Mouse (Mus musculus): Measurements from ENCODE around the gene Ube2e2. TPM values are rescaled to one million over a fixed set of nuclear protein-coding genes. Genes with fewer than 3 reads are reported as not detected.

Ube2e2 gene
- total RNA-seq (2012; rRNA removed): not detected in 2 replicates
- not detected in 2 replicates for total RNA-seq (2014; rRNA removed)
- not detected in 2 replicates for polyA plus RNA-seq (2012; ENCODE audit: insufficient read length, low read depth)

GRCm38 (mm10) chr14:18893947-18894445 lies at the start of gene Ube2e2:
Ube2e2 (minus strand) TSS chr14:18894267.
- H3K36me3 ChIP-seq (replicated peaks in 1 of 2; ENCODE audit: control insufficient read depth in 1 of 2, insufficient read depth in 1 of 2, low read length in 1 of 2): no peaks in the 10 kb centered on the region
- H3K79me2 ChIP-seq (replicated peaks; ENCODE audit: control insufficient read depth, extremely low read depth, insufficient read depth, poor library complexity, severe bottlenecking): no peaks in the 10 kb centered on the region
- no peak within 1 kb of the TSS for H3K4me3 ChIP-seq (replicated peaks in 1 of 3; ENCODE audit: low read depth in 2 of 3, low read length in 2 of 3, poor library complexity in 1 of 3)
- TF ChIP-seq CHD1 (IDR thresholded peaks at IDR 0.05; ENCODE audit: low read depth, low read length): no peak
- no peak for TF ChIP-seq EP300 (IDR thresholded peaks at IDR 0.05; ENCODE audit: low read length)
- TF ChIP-seq ZMIZ1 (IDR thresholded peaks at IDR 0.05; ENCODE audit: low read depth, low read length): no peak
- no peak for TF ChIP-seq JUND (conservative IDR thresholded peaks at IDR 0.05; ENCODE audit: low read depth, low read length)
- TF ChIP-seq GABPA (IDR thresholded peaks at IDR 0.05; ENCODE audit: insufficient replicate concordance, low read depth, low read length): no peak
- H3K4me1 ChIP-seq (ENCODE audit: control insufficient read depth in 1 of 2, insufficient read depth in 2 of 2): no peaks in the 10 kb centered on the region
- no peak within 1 kb of the TSS for H3K27ac ChIP-seq (ENCODE audit: insufficient read depth, low read depth)
- no peak for DNase-seq (ENCODE audit: extremely low read depth)
- H3K27me3 ChIP-seq (replicated peaks): no peaks in the 10 kb centered on the region
- H3K9me3 ChIP-seq (replicated peaks; ENCODE audit: low read length): peaks cover 6% of the 10 kb centered on the region
- H3K9ac ChIP-seq (ENCODE audit: insufficient read depth, low read depth): no peak within 1 kb of the TSS
- no peak within 1 kb of the TSS for H3K4me2 ChIP-seq (ENCODE audit: insufficient read depth, low read depth, poor library complexity, severe bottlenecking)
- in situ Hi-C loops (cut with MboI; ENCODE audit: low pct_ligation_motif_present, low pct_unique_long_range_greater_than_20kb, low sequenced_read_pairs): no loop called here
- dilution Hi-C loops (cut with MboI; ENCODE audit: extremely low pct_ligation_motif_present, extremely low pct_unique_long_range_greater_than_20kb, low sequenced_read_pairs): no loop called here

GRCm38 (mm10) chr14:18940068-18940467 lies 46.0 kb upstream of the Ube2e2 start:
- no peak for DNase-seq (ENCODE audit: extremely low read depth)
- no peaks in the 10 kb centered on the region for H3K79me2 ChIP-seq (replicated peaks; ENCODE audit: control insufficient read depth, extremely low read depth, insufficient read depth, poor library complexity, severe bottlenecking)
- H3K27me3 ChIP-seq (replicated peaks): no peaks in the 10 kb centered on the region
- no peaks in the 10 kb centered on the region for H3K9me3 ChIP-seq (replicated peaks; ENCODE audit: low read length)
- dilution Hi-C loops (cut with MboI; ENCODE audit: extremely low pct_ligation_motif_present, extremely low pct_unique_long_range_greater_than_20kb, low sequenced_read_pairs): no loop called here
- no peak overlapping the region for H3K27ac ChIP-seq (ENCODE audit: insufficient read depth, low read depth)
- H3K4me1 ChIP-seq (ENCODE audit: control insufficient read depth in 1 of 2, insufficient read depth in 2 of 2): peaks cover 0 to 14% of the 10 kb centered on the region in 2 experiments; a peak in 2 of 4 replicates
- no peak overlapping the region for H3K4me2 ChIP-seq (ENCODE audit: insufficient read depth, low read depth, poor library complexity, severe bottlenecking)
- no peak overlapping the region for H3K4me3 ChIP-seq (replicated peaks in 1 of 3; ENCODE audit: low read depth in 2 of 3, low read length in 2 of 3, poor library complexity in 1 of 3)
- H3K9ac ChIP-seq (ENCODE audit: insufficient read depth, low read depth): no peak overlapping the region
- no peaks in the 10 kb centered on the region for H3K36me3 ChIP-seq (replicated peaks in 1 of 2; ENCODE audit: control insufficient read depth in 1 of 2, insufficient read depth in 1 of 2, low read length in 1 of 2)
- TF ChIP-seq ZKSCAN1 (IDR thresholded peaks at IDR 0.05; ENCODE audit: borderline replicate concordance, low read depth, low read length): no peak
- no peak for TF ChIP-seq ZC3H11A (IDR thresholded peaks at IDR 0.05; ENCODE audit: low read depth, low read length)
- no peak for TF ChIP-seq NELFE (IDR thresholded peaks at IDR 0.05; ENCODE audit: low read depth, low read length)
- no peak for TF ChIP-seq NRF1 (IDR thresholded peaks at IDR 0.05; ENCODE audit: low read depth, low read length)
- TF ChIP-seq TCF12 (IDR thresholded peaks at IDR 0.05; ENCODE audit: low read depth, low read length): no peak
- no peak for TF ChIP-seq POLR2A (IDR thresholded peaks at IDR 0.05; ENCODE audit: low read depth, low read length)
- TF ChIP-seq JUND (conservative IDR thresholded peaks at IDR 0.05; ENCODE audit: low read depth, low read length): no peak
- TF ChIP-seq UBTF (IDR thresholded peaks at IDR 0.05; ENCODE audit: low read depth, low read length): no peak
- TF ChIP-seq CHD1 (IDR thresholded peaks at IDR 0.05; ENCODE audit: low read depth, low read length): no peak
- no peak for TF ChIP-seq MAX (IDR thresholded peaks at IDR 0.05; ENCODE audit: low read length)
- no peak for TF ChIP-seq IRF4 (IDR thresholded peaks at IDR 0.05; ENCODE audit: low read depth, low read length)
- TF ChIP-seq CHD2 (IDR thresholded peaks at IDR 0.05; ENCODE audit: low read length): no peak
- no peak for TF ChIP-seq KAT2A (IDR thresholded peaks at IDR 0.05; ENCODE audit: insufficient replicate concordance, low read length)
- in situ Hi-C loops (cut with MboI; ENCODE audit: low pct_ligation_motif_present, low pct_unique_long_range_greater_than_20kb, low sequenced_read_pairs): no loop called here

All from CH12.LX (cell line).